Mouse (Mus musculus) heart, adult 2 months (tissue): Measurements from ENCODE around the gene Cript. TPM values are rescaled to one million over a fixed set of nuclear protein-coding genes. Genes with fewer than 3 reads are reported as not detected.

Source experiments
- DNase-seq, 2 experiments: peaks; one replicate each; pipeline ENCODE4 v3.0.0; 2021
- H3K27ac ChIP-seq: fragments of 200-600 bp; 2 replicates; pipeline ENCODE4 v1.8.1; 2022
- H3K27me3 ChIP-seq: fragments of 200-500 bp; 2 replicates; pipeline ENCODE4 v1.6.1; 2012; ENCODE audit warnings: mild to moderate bottlenecking, low read length, inconsistent platforms, mixed read lengths; ENCODE audit not compliant: control insufficient read depth, insufficient read depth
- H3K36me3 ChIP-seq: fragments of 200-500 bp; 2 replicates; pipeline ENCODE4 v1.6.1; 2012; ENCODE audit warnings: low read length, inconsistent platforms; ENCODE audit not compliant: control insufficient read depth, insufficient read depth
- H3K4me1 ChIP-seq: fragments of 200-500 bp; 2 replicates; pipeline ENCODE4 v1.6.1; 2011; ENCODE audit warnings: low read length; ENCODE audit not compliant: control insufficient read depth, insufficient read depth
- H3K4me3 ChIP-seq: fragments of 200-600 bp; 2 replicates; pipeline ENCODE4 v1.8.1; 2022
- H3K79me2 ChIP-seq: fragments of 200-500 bp; replicated peaks from 2 replicates; pipeline ENCODE4 v1.6.1; 2012; ENCODE audit warnings: mild to moderate bottlenecking, inconsistent platforms, low read length, moderate library complexity, mixed read lengths; ENCODE audit not compliant: control insufficient read depth, insufficient read depth
- H3K9ac ChIP-seq: fragments of 200-500 bp; 2 replicates; pipeline ENCODE4 v1.6.1; 2012; ENCODE audit warnings: low read depth, mild to moderate bottlenecking, control low read depth, inconsistent platforms, low read length, mixed read lengths
- CTCF ChIP-seq: fragments of 200-600 bp; IDR thresholded peaks from 2 replicates; pipeline ENCODE4 v1.8.1; 2022; ENCODE audit warnings: antibody characterized with exemption, mild to moderate bottlenecking, moderate library complexity
- EP300 ChIP-seq: fragments of 200-500 bp; IDR thresholded peaks from 2 replicates; pipeline ENCODE4 v1.6.1; 2011; ENCODE audit warnings: low read depth, low read length, control low read depth; ENCODE audit not compliant: insufficient read depth
- POLR2A ChIP-seq: fragments of 200-500 bp; IDR thresholded peaks from 2 replicates; pipeline ENCODE4 v1.6.1; 2011; ENCODE audit warnings: mild to moderate bottlenecking, low read depth, low read length, control low read depth; ENCODE audit not compliant: insufficient read depth
- WGBS: fragments of 180-500 bp; shearing (Covaris S2); methylation state at CpG from one replicate; pipeline ENCODE4 v1.1.7; 2018; 5-methylcytosine and 5-hydroxymethylcytosine counted together
- intact Hi-C: fragments of 180-260 bp; cut with DNase I; formaldehyde crosslinking; loops from one replicate; pipeline ENCODE4 v1.15.1; 2025
- polyA plus RNA-seq: library from polyadenylated mRNA; depleted of rRNA; stranded (reverse); fragments of >200 nt; gene quantifications from 2 replicates; pipeline ENCODE4 v1.2.3, GENCODE M21; 2012
- total RNA-seq, 2 experiments: library from RNA; stranded (reverse); gene quantifications; 2 replicates each; pipeline ENCODE4 v1.2.3; 2021

Cript gene
- total and polyA plus RNA-seq, 3 experiments: 15.3 to 43.7 (median 43.5) TPM

DNA sequence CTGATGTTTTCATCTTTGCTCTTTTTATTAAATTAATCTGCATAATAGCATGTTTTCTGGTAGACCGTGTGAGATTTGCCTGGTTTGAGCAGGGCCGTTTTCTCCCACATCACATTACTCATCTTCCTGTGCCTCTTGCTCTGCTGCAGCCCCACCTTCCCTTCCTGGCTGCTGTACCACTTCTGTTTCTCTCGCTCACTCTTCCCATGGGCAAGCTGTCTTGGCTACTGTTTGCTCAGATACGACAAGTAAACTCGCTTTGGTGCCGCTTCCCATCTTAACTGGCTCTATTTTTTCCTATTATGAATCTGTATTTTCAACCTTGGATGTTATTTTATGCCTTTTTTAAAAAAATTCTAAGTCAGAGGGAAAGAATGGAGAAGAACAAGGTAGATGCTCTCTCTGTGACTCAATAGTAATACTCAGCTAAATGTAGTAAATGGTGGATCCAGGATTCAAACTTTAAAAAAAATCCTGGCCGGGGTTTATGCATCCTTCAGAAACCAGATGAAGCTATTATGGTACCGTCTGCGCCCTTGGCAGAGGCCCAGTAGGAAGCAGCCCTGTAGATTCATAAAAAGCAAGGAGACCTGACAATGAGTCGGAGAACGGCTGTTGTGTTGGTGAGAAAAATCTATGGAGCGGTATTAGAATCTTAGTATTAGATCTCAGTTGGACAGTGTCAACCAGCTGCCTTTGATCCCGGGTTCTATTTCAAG, 13.9 kb upstream of the Cript start:
- DNase-seq: no peak
- H3K79me2 ChIP-seq: no peaks in the 10 kb centered on the region
- TF ChIP-seq POLR2A (no peak), CTCF (no peak), EP300 (no peak)
- H3K9ac ChIP-seq: no peak overlapping the region
- 50% methylated on average over 13 of the region's 13 CpGs for WGBS
- no peak overlapping the region for H3K4me3 ChIP-seq
- no peaks in the 10 kb centered on the region; the same call in 1 of the 2 replicates for H3K4me1 ChIP-seq
- H3K36me3 ChIP-seq: no peaks in the 10 kb centered on the region
- intact Hi-C loops: no loop called here
- H3K27ac ChIP-seq: no peak overlapping the region
- no peaks in the 10 kb centered on the region for H3K27me3 ChIP-seq

GRCm38 (mm10) chr17:87019692-87020091, 5.7 kb upstream of the Cript start:
- H3K36me3 ChIP-seq: no peaks in the 10 kb centered on the region
- no peak for DNase-seq
- no peak overlapping the region for H3K4me3 ChIP-seq
- H3K27me3 ChIP-seq: no peaks in the 10 kb centered on the region
- H3K79me2 ChIP-seq: no peaks in the 10 kb centered on the region
- intact Hi-C loops: no loop called here
- TF ChIP-seq CTCF (no peak), EP300 (no peak), POLR2A (no peak)
- no peaks in the 10 kb centered on the region for H3K4me1 ChIP-seq
- WGBS: 91% methylated on average over 5 of the region's 5 CpGs
- H3K9ac ChIP-seq: no peak overlapping the region
- H3K27ac ChIP-seq: no peak overlapping the region

DNA sequence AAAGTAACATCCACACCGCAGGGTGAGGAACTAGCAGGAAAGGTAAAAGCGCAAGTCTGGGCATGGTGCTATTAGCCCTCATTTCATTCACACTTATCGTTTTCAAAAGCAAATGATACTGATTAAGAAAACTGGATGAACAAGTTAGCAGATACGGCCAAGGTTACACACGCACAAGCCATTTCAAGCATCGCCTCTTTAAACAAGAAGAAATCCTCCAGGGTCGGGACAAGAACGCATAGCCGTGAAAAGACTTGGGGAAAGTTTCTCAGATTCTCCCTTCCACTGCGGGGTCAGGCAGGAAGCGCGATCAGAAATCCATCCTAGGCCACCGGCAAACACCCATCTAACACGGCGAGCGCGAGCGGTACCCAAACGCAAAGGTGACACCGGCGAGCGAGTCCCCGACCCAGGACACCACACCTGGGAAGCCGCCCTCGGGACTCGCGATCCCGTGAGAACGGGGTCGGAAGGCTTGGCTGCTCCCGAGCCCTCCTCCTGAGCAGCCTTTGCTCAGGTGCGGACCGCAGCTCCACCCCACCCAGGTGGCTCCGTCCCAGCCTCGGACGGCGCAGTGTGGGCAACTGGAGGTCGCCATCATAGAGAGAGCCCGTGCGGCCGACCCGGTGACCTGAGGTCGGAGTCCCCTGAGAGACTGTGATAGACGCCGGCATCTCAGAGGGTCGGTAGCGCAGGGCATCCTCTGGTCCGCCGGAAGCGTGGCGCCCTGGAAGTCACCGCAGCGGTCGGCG, 683 bp upstream of the Cript start:
- peak overlapping the region; percentile 76 for H3K9ac ChIP-seq
- WGBS: 3% methylated on average over 55 of the region's 55 CpGs
- peak overlapping the region; percentile 89 for H3K27ac ChIP-seq
- H3K36me3 ChIP-seq: peaks cover 2% of the 10 kb centered on the region; the same call in 1 of the 2 replicates
- peak overlapping the region; percentile 96 for H3K4me3 ChIP-seq
- TF ChIP-seq EP300 (no peak), POLR2A (no peak), CTCF (no peak)
- H3K4me1 ChIP-seq: no peaks in the 10 kb centered on the region; the same call in 1 of the 2 replicates
- DNase-seq: no peak
- no peaks in the 10 kb centered on the region for H3K79me2 ChIP-seq
- intact Hi-C loops: loop anchor here (2.0 kb wide), 2 partner anchors 20 to 62 kb away; partner anchors contain the start of gene Rhoq
- no peaks in the 10 kb centered on the region for H3K27me3 ChIP-seq

- Histone ChIP-seq H3K27me3 (no peaks in the 10 kb centered on the region), H3K4me1 (no peaks in the 10 kb centered on the region), H3K9ac (no peak overlapping the region), H3K4me3 (no peak overlapping the region), H3K27ac (no peak overlapping the region), H3K79me2 (no peaks in the 10 kb centered on the region), H3K36me3 (peaks cover 3% of the 10 kb centered on the region)
- intact Hi-C loops: loop anchor here (1.0 to 5.0 kb wide), 2 partner anchors 213 to 536 kb away; no protein-coding TSS in a partner anchor
- no peak for TF ChIP-seq POLR2A
- peak; percentile 92 for TF ChIP-seq CTCF
- TF ChIP-seq EP300: peak; percentile 51; the same call in 1 of the 2 replicates
- WGBS: 46% methylated on average over 10 of the region's 10 CpGs
- peak in 1 of 2 experiments; percentile 45 for DNase-seq
Observed at GRCm38 (mm10) chr17:87036141-87037073, 11.1 kb downstream of the Cript start.

GRCm38 (mm10) chr17:87038496-87038895, 13.1 kb downstream of the Cript start:
- Histone ChIP-seq H3K36me3 (0 out of 2 replicates have a peak, but pooled peaks cover 3% of the 10 kb centered on the region), H3K27ac (no peak overlapping the region), H3K4me3 (no peak overlapping the region), H3K27me3 (no peaks in the 10 kb centered on the region), H3K4me1 (no peaks in the 10 kb centered on the region), H3K9ac (no peak overlapping the region), H3K79me2 (no peaks in the 10 kb centered on the region)
- no peak for TF ChIP-seq EP300
- TF ChIP-seq POLR2A: no peak
- TF ChIP-seq CTCF: no peak
- no peak for DNase-seq
- intact Hi-C loops: loop anchor here (5.0 kb wide), 1 partner anchor 534 kb away; no protein-coding TSS in a partner anchor
- WGBS: 88% methylated on average over 5 of the region's 5 CpGs
